Mouse (Mus musculus): ENCODE results near the gene Tmem82.

DNA sequence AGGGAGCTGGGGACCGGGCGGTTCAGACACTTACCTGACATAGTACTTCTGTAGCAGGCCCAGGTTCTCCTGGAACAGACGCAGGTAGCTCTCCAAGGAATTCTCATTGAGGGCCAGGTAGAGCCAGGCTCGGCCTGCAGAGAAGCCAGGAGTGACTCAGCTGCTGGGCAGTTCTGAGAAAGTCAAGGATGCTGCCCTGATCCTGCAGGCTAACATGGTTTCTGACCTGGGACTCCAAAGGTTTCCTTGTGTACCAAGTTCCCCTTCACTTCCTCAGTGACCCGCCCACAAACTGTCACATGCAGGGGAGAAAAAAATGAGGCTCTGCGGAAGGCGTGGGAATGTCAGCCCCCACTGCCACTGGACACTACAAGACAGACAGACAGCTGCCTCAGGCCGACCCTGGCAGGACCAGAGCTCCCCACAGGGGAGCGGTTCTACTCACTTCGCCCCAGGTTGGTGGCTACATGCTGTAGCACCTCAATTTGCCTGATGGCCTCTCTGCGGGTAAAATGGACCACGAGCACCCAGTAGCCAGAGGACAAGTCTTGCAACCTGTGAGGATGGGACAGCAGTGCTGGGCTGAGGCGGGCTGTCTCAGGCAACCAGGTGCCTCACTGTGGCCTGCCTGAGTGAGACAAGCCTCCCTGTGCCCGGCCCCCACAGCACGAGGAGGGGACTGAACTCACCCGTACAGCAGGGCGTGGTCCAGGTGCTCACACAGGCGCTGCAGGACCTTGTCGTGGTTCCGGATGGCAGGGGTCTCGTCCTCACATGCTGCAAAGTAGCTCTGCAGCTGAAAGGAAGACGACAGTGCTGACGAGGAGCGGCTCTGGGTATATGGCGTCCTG is 23.8 kb upstream of the Tmem82 start:
- TF ChIP-seq ZC3H11A (IDR thresholded peaks at IDR 0.05; ENCODE audit: borderline replicate concordance, low read depth, low read length) (no peak), CHD2 (IDR thresholded peaks at IDR 0.05; ENCODE audit: low read depth, low read length) (no peak), ZNF384 (IDR thresholded peaks at IDR 0.05; ENCODE audit: low read depth, low read length) (no peak), HCFC1 (IDR thresholded peaks at IDR 0.05; ENCODE audit: borderline replicate concordance, insufficient read depth, low read length) (no peak)
